Mouse (Mus musculus) kidney, adult 2 months (tissue): ENCODE results near the gene Stambp.

ENCODE experiments used
- CTCF ChIP-seq: fragments of 200-500 bp; conservative IDR thresholded peaks from 2 replicates; pipeline ENCODE4 v1.5.1; 2011; ENCODE audit warnings: low read depth, mild to moderate bottlenecking, control low read depth, low read length, moderate library complexity, mixed read lengths; ENCODE audit not compliant: insufficient read depth, insufficient read length
- POLR2A ChIP-seq: fragments of 200-500 bp; IDR thresholded peaks from one replicate; pipeline ENCODE4 v1.6.1; 2011; ENCODE audit warnings: low read depth, low read length, control low read depth

DNA sequence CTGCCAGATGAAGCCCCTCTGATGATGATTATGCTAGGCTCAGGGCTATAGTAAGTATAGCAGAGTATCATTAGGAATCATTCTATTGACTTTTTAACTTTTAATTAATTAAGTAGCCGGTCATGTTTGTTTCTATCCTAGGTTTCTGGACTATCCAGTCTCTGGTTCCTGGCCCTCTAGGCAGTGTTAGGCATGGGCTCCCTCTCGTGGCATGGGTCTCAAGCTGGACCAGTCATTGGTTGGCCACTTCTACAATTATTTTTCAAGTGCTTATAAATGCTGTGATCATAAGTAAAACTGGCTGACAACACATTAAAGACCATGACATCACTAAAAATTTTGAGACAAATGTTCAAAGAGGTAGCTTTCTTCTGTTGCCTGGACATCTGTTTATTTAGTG, 62.3 kb downstream of the Stambp start:
- TF ChIP-seq CTCF (peak; percentile 46; the same call in 1 of the 2 replicates), POLR2A (no peak)
